In the genomic region with DNA sequence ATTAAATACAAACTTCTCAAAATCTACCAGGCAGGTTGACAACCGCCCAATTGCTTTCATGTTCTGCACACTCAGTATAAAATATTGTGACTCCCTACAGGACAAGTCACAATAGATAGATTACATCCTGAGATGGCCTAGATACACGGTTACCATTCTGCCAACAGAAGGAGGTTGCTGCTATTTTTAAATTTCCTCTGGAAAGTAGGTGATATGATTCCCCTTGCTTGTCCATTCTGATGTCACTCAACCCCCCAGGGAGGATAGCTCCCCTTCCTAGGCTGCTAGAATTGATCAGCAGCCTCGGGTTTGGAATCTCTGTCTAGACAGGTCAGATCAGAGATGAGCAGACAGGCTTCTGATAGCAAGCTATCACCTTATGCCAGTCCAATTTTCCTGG, we compare ENCODE assay signal across 24 mouse cellular contexts.
A peak's percentile ranks its signal among the peaks of the same experiment; 100 is the strongest.
DNase-seq lines count a peak whose midpoint lies in the region; ATAC-seq and TF ChIP-seq lines count a peak whose summit lies in the region.
"Had no signal": no experiment of that assay in that cellular context is flagged by ENCODE, and none has a peak within 500 bp of the region (broad histone marks: within the 10 kb centered on the region; RNA-seq: fewer than 3 reads in every experiment).

No protein-coding gene starts in this region.

- H3K4me3 ChIP-seq in midbrain, postnatal 0 days (ENCODE audit: low read depth, low read length), result no peak overlapping the region
- H3K4me3 ChIP-seq in midbrain, embryonic 13.5 days (replicated peaks), result no peak overlapping the region
- H3K4me3 ChIP-seq in intestine, embryonic 15.5 days (replicated peaks), result no peak overlapping the region
- H3K4me3 ChIP-seq: embryonic facial prominence, embryonic 12.5 days; heart, adult 2 months; heart, embryonic 13.5 days; hindbrain, embryonic 12.5 days; limb, embryonic 12.5 days; stomach, embryonic 15.5 days had no signal

- no peak for TF ChIP-seq CTCF in midbrain, postnatal 0 days (IDR thresholded peaks at IDR 0.05)

- DNase-seq in frontal cortex, postnatal 25 days (ENCODE audit: low spot score in 2 of 2), result no peak
- no peak for DNase-seq in midbrain, postnatal 0 days (ENCODE audit: low spot score)
- DNase-seq in cerebellum, adult 9-10 months, result peak; percentile 63
- DNase-seq in skeletal muscle tissue, adult 2 months (ENCODE audit: low read depth, low spot score), result peak; percentile 40
- DNase-seq: forebrain, postnatal 0 days; gastrocnemius, postnatal 10 days; heart, adult 2 months; liver, postnatal 0 days; right cerebral cortex, postnatal 14 days; thymus, postnatal 25 days had no signal

- ATAC-seq in frontal cortex, adult (ENCODE audit: low TSS enrichment), result peak; percentile 38; the same call in 1 of the 2 replicates
- 0 out of 2 replicates have a peak, but pooled peaks have one; percentile 38 for ATAC-seq in midbrain, postnatal 0 days (ENCODE audit: low FRiP score)
- ATAC-seq in midbrain, embryonic 13.5 days, result no peak
- no peak for ATAC-seq in intestine, embryonic 15.5 days
- no peak for ATAC-seq in granulocyte monocyte progenitor cell, adult 5-6 weeks (replicated peaks; ENCODE audit: poor library complexity, severe bottlenecking)
- ATAC-seq: CD4-positive, CD25-positive, alpha-beta regulatory T cell, adult 4 months; forebrain, postnatal 0 days; liver, postnatal 0 days; lung, postnatal 0 days; midbrain, embryonic 16.5 days had no signal

- WGBS in midbrain, postnatal 0 days, result 68% methylated on average over 3 of the region's 3 CpGs
- WGBS in midbrain, embryonic 13.5 days, result 79% methylated on average over 3 of the region's 3 CpGs
- 61% methylated on average over 3 of the region's 3 CpGs for WGBS in intestine, embryonic 15.5 days

- no peak overlapping the region for H3K27ac ChIP-seq in midbrain, postnatal 0 days (ENCODE audit: low read depth, low read length)
- H3K27ac ChIP-seq in midbrain, embryonic 13.5 days, result no peak overlapping the region
- no peak overlapping the region for H3K27ac ChIP-seq in intestine, embryonic 15.5 days
- H3K27ac ChIP-seq: embryonic facial prominence, embryonic 12.5 days; heart, adult 2 months; heart, embryonic 13.5 days; hindbrain, embryonic 12.5 days; limb, embryonic 12.5 days; macrophage; stomach, embryonic 15.5 days had no signal

- no peak overlapping the region for H3K4me2 ChIP-seq in midbrain, postnatal 0 days (ENCODE audit: low read depth, low read length, poor library complexity, severe bottlenecking)
- no peak overlapping the region for H3K4me2 ChIP-seq in midbrain, embryonic 13.5 days (replicated peaks)
- H3K4me2 ChIP-seq in intestine, embryonic 15.5 days (replicated peaks), result no peak overlapping the region
- H3K4me2 ChIP-seq: embryonic facial prominence, embryonic 12.5 days; heart, embryonic 13.5 days; hindbrain, embryonic 12.5 days; limb, embryonic 12.5 days; liver, embryonic 11.5 days; stomach, embryonic 15.5 days had no signal

- no peaks in the 10 kb centered on the region for H3K9me3 ChIP-seq in midbrain, postnatal 0 days (ENCODE audit: low read length)
- no peaks in the 10 kb centered on the region for H3K9me3 ChIP-seq in midbrain, embryonic 13.5 days
- no peaks in the 10 kb centered on the region for H3K9me3 ChIP-seq in intestine, embryonic 15.5 days
- H3K9me3 ChIP-seq: embryonic facial prominence, embryonic 12.5 days; heart, embryonic 13.5 days; hindbrain, embryonic 12.5 days; limb, embryonic 12.5 days; stomach, embryonic 15.5 days had no signal

- H3K9ac ChIP-seq in midbrain, postnatal 0 days (replicated peaks; ENCODE audit: low read length, poor library complexity, severe bottlenecking), result no peak overlapping the region
- H3K9ac ChIP-seq in midbrain, embryonic 13.5 days (replicated peaks), result no peak overlapping the region
- H3K9ac ChIP-seq in intestine, embryonic 15.5 days, result no peak overlapping the region
- H3K9ac ChIP-seq: embryonic facial prominence, embryonic 12.5 days; forebrain, postnatal 0 days; heart, embryonic 13.5 days; hindbrain, embryonic 12.5 days; limb, embryonic 12.5 days; liver, postnatal 0 days; stomach, embryonic 15.5 days had no signal

- no peaks in the 10 kb centered on the region for H3K27me3 ChIP-seq in midbrain, postnatal 0 days (ENCODE audit: insufficient read depth, low read length)
- H3K27me3 ChIP-seq in midbrain, embryonic 13.5 days, result no peaks in the 10 kb centered on the region
- H3K27me3 ChIP-seq in intestine, embryonic 15.5 days (replicated peaks), result no peaks in the 10 kb centered on the region
- H3K27me3 ChIP-seq: embryonic facial prominence, embryonic 12.5 days; heart, embryonic 13.5 days; hindbrain, embryonic 12.5 days; limb, embryonic 12.5 days; stomach, embryonic 15.5 days had no signal

- H3K36me3 ChIP-seq in midbrain, postnatal 0 days (ENCODE audit: insufficient read depth, low read length), result no peaks in the 10 kb centered on the region
- no peaks in the 10 kb centered on the region for H3K36me3 ChIP-seq in midbrain, embryonic 13.5 days
- H3K36me3 ChIP-seq in intestine, embryonic 15.5 days, result no peaks in the 10 kb centered on the region
- H3K36me3 ChIP-seq: embryonic facial prominence, embryonic 12.5 days; heart, embryonic 13.5 days; hindbrain, embryonic 12.5 days; limb, embryonic 12.5 days; stomach, embryonic 15.5 days had no signal

- no peaks in the 10 kb centered on the region for H3K4me1 ChIP-seq in midbrain, postnatal 0 days (ENCODE audit: insufficient read depth, low read length)
- no peaks in the 10 kb centered on the region for H3K4me1 ChIP-seq in midbrain, embryonic 13.5 days (replicated peaks)
- H3K4me1 ChIP-seq in intestine, embryonic 15.5 days (replicated peaks), result no peaks in the 10 kb centered on the region
- H3K4me1 ChIP-seq: limb, embryonic 12.5 days; stomach, embryonic 15.5 days had no signal

Comparison
In these comparisons a context has a peak if more than half of its experiments do, and no peak if none do; other contexts are left out.
1. ATAC-seq: peak in frontal cortex, adult (single experiment) and midbrain, postnatal 0 days (single experiment); none in midbrain, embryonic 13.5 days (single experiment), intestine, embryonic 15.5 days (single experiment) and granulocyte monocyte progenitor cell, adult 5-6 weeks (single experiment).
2. DNase-seq: peak in cerebellum, adult 9-10 months (single experiment) and skeletal muscle tissue, adult 2 months (single experiment); none in frontal cortex, postnatal 25 days (0 of 2) and midbrain, postnatal 0 days (single experiment).